Mouse (Mus musculus) B cell, adult 2 months (primary cell): ENCODE results near the gene Aff3.
A peak's percentile ranks its signal among the peaks of the same experiment; 100 is the strongest.

Experiments
- DNase-seq, 2 experiments: peaks; one replicate each; pipeline ENCODE4 v3.0.0; 2022

Aff3 gene

DNA sequence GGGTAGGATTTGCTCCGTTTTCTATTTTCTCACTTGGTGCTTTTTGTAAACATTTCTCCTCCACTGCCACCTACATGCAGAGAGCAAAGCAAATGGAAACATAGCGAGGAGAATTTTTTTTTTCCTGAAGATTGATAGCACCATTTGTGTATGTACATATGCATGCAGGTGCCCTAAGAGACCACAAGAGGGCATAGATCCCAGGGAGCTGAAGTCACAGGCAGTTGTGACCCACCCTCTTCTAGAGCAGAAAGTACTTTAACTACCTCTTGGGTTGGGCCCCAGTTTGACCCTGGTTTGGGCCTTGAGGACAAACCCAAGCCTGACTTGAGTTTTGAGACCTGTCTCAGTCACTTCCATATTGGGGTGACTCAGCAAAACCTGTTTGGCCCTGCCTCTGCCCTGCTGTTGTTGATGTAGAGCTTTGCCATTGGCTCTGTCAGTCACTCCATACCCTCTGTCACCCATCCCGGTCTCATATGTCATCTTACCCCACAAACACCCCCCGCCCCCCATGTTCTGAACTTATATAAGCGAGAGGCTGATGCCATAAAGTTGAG is 9.7 kb downstream of the Aff3 start:
- DNase-seq: peak in 1 of 2 experiments; percentile 38

DNA sequence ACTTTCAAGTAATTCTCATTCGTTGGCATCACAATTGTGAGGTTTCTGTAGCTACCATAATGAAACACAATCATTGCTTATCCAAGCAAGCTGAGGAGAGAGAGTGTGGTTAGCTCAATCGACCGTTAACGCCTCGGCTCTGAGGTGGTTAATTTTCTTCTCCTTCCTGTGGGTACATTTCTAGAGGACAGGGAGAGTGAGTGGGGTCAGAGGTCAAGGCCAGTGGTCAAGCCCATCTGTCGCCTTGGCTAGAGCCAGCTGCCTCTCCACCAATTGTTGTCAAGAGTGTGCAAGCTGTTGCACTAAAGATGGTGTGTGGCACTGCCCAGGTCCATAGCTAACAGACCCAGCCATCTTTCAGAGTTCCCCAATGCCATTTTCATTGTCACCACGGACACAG is 14.7 kb downstream of the Aff3 start:
- no peak for DNase-seq

DNA sequence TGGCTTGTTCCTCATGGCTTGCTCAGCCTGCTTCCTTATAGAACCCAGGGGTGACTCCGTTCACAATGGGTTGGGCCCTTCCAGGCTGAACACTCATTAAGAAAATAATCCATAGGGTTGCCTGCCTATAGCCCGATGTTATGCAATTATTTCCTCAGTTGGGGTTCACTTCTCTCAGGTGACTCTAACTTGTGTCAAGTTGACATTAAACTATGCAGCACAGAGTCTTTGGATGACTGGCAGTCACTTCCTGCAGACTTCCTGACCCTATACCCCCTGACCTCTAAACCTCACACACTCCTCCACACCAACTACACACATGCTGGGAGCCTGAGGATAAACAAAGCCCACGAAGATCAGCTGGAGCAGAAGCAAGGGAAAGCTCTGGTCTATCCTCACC is 15.6 kb downstream of the Aff3 start:
- DNase-seq: no peak

DNA sequence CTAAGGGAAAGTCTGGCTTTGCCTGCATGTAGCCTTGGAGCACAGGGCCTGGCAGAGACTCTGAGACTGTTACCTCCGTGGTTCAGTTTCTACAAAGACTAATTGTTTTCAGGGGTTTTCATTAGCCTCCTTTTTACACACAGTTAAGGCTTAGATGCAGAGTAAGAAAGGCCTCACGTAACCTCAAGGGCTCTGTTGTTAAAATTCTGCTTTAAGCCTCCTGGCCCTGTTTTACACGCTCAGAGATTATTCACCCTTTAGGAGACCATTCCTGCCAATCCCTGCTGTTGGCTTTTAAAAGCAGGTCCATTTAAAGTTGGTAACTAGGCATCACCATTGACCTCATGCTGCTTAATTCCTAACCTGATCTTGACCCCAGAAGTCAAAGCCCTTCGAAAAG is 22.5 kb downstream of the Aff3 start:
- DNase-seq: no peak

DNA sequence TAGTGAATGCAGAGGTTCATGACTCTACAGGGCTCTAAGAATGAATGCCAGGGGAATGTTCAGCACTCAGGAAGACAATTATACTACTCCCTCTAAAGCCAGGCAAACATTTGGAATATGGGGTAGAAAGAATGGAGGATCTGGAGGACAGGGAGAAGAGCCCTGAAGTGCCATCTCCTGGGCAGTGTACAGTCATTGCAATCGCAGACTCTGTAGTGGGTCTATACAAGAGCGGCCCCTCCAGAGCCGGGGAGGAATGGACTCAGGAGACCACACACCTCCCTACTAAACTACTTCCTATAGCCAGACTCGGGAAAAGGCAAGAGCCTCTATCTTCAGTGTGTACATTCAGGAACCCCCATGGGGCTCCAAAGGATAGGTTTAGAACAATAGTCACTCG is 25.1 kb downstream of the Aff3 start:
- no peak for DNase-seq

DNA sequence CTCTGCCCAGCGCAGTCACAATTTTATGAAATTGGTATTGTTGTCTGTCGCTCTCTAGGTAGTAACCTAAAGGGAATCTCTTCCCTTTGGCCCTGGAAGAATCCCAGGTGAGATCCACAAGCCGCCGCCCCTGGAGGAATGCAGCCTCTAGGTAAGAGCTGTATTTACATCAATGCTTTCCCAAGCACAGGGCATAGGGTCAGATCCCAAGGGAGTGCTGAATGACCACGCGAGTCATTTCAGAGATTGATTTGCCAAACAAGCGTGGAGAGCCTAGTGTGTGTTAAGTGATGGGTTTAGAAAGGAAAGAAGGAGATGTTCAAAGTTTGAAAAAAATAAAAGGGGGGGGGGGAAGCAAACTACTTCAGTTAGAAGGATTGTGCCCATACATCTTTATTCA is 29.2 kb downstream of the Aff3 start:
- no peak for DNase-seq

DNA sequence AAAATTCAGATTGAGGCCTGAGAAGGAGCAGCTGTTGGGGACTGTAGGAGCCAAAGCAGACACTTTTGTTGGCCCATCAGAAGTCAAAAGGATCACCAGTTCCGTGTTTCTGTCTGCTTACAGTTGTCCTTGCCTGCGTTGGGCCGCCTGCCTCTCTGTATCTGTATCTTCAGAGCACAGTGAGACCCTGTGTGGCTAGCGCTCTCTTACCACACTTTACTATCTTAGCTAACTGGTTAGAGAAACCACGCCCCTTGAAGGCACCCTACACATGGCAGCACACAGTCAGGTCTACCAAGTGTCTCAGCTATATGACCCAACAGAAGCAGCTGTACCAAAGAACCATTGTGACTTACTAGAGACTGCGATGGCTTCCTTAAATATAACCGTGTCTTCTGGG is 30.7 kb downstream of the Aff3 start:
- DNase-seq: no peak

DNA sequence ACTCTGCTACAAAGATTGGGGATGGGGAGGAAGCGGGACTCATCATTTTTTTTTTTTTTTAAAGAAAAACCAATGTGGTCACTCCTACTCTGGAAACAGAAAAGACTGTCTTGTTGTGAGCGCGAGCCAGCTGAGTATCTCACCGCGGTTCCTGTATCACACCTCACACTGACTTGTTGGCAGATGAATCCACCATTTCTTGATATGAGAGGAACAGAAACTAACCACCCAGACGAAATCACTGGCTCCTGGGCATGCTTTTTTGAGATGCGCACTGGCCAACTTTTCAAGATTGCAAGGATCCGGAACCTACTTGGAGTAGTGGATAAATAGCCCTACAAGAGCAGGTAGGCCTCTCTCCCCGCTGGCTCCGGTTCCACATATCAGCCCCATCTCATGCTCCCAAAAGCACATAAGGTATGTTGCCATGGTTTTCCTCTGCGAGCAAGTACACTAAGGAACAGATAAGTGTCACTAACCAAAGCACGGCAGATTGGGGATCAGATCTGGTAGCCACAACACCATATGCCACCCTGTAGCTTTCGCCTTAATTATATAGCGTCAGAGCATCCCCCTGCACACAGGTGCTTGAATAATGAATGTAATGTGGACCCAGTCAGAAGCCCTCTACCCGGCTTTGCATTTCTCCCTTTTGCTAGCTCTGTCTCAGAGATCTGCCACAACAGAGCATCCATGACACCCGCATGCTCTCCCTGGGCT is 32.1 kb downstream of the Aff3 start:
- peak; percentile 42 to 43 for DNase-seq

DNA sequence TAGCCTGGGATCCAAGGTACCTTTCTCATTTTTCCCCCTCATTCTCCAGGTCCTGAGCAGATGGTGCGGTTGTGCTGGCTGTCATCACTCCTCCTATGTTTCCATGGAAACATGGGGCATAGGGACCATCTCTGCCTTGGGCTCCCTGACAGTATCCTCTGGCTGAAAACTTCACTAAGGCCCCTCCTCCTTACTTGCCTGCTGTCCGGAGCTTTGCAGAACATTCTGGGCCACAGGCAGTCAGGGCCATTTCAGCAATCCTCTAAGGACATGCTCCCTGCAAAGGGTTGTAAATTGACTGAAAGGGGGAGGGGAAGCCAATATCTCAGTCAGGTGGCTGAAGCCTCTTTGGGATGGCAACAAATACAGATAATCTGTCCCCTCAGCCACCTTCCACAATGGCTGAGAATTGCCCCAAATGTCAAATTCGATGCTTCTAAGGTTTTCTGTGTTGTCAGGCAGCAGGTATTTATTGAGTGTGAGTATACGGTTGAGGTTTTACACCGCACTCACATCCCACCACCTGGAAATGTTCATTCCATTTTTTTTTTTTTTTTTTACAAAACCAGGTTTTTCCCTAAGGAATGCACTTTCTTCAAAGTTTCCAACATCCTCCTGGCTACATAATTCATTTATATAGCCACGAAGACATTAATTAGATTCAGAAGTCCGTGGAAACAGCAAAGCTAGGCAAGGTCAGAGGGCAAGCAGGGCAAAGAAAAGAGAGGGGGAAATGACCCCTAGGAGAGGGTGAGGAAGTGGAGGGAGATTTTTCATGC is 33.1 kb downstream of the Aff3 start:
- no peak for DNase-seq

DNA sequence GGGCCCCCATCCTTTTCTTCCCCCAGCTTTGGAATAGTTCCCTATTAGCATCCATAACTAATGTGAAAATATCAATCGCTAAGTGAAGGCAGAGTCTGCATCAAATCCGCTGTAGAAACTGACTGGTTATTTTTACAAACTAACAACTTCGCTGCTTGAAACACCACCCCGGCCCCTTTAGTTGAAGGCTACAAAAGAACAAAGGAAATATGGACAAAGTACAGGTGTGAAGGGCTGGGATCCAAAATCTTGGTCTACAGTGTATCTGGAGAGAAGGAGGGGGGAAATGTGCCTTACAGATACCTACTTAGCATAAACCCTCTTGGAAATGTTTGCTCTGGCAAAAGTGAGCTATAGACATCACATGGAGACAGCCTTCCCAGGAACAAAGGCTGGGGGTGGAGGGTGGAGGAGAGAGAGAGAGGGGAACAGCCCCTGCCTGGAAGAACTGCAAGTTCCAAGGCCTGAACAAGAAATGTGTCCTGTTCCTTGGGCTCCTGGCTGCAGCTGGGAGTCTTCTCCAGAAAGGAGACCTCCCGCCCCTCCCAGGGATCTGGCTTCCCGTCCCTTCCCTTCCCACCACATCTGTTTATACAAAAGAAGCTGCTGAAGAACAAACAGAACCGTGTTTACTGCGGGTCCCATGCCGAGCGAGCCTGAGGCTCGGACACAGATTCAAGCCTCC is 35.7 kb downstream of the Aff3 start:
- no peak for DNase-seq

DNA sequence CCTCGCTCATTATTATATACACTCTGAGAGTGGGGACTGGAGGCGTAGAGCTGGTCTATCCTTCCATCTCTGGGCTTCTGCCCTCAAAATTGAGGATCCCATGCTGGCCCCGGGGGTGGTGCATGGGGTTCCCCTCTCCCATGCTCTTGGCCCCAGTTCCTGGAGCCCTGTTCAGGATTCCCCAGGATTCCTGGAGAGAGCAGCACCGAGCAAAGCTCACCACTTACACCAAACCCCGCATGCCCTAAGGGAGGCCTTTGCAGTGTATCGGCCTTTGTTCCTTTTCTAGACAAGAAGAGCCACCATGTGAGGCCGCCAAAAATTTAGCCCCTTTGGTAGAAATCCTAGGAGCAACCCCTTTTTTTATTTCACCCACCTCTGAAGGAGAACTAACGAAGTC is 36.3 kb downstream of the Aff3 start:
- no peak for DNase-seq

DNA sequence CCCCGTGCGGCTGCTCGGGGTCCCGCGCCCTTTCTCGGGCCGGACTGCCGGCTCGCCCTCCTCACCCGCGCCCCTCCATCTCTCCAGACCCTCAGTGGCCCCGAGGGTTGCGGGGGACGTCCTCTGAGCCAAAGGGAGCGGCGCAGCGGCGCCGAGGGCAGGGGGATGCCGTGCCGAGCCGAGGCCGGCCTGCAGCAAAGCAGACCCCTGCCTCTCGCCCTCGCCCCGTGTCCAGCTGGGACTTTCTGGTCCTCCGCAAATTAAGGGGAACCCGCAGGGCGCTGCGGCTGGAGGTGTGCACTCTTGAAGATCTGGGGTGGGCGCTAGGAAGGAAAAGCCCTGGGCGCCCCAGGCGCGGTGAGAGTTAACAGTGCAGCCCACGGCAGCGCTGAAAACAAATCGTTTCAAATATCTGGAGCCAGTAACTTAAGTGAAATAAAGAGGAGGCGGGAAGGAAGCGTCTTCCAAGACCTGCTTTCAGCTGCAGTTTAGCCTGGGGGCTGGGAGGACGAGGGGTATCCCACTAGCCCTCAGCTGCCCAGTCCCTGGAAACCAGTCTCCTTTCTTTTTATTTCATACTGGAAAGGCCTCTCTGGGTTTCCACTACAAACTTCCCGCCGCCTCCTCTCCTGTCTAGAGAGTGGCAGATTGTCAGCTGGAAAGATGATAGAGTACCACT is 36.9 kb downstream of the Aff3 start:
- peak; percentile 32 to 37 for DNase-seq

DNA sequence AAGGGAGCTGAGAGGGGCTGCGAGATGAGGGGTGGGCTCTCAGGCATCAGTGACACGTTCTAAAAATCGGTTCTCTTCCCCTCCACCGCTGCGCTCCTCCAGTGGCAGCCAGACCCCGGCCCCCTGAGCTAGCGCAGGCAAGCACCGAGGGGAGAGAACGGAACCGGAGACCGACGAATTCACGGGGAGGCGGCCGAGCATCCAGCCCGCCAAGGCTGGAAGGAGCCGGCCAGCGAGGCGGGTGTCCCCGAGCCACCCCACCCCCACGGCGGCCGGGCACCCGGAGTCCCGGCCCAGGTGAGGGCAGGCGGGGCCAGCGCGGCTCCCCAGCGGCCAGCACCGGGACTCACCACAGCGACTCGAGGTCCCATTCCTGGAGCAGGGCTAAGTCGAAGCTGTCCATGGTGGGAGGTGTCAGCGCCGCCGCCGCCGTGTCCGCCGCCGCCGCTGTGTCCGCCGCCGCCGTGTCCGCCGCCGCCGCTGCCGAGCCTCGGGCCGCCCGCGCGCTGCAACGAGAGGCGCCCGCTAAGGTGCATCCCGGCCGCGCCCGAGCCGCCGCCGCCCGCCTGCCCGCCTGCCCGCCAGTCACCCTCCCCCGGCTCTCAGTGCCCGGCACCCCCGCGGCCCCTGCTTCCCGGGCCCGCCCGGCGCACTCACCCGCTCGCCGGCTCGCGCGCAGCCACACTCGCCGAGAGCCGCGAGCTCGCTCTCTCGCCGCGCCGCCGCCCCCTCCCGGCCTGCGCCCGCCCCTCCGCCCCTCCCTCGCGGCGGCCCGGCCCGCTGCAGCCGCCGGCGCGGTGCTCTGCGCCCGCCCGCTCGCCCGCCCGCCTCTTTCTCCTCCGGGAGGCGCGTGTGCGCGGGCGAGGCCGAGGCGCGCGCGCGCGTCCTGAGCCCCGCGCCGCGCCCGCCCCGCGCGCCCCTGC is 37.8 kb downstream of the Aff3 start:
- peak; percentile 56 to 63 for DNase-seq

DNA sequence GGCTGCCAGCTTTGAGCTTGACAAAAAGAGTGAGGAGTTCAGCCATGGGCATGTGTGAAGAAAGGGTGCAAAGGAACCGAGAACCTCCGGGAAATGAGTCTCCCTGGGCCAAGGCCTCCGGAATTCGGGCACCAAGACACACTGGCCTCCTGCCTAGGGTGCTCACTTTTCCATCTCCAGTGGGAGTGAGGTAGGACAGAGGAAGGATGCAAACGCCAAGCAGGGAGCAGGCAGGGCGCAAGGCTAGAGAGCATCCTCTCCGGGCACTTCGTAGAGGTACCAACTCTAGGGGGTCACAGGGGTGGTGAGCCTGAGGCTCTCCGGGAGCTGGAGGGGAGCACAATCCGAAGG is 38.4 kb downstream of the Aff3 start:
- DNase-seq: no peak

DNA sequence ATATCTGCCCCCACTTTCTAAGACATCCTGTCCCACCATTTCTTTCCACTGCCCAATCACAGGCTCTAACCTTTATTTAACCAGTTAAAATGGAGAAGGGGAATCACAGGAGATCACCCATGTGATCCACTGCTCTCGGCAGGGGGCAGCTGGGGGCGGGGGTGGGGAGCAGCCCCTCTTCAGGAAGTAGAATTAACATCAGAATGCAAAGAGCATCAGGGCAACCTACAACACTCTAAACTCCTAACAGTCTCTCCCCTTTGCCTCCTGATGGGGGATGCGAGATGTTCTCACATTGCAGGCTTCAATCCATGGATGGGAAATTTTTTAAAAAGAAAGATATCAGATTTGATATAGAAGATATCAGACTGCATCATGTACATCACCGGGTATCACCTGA is 42.9 kb downstream of the Aff3 start:
- DNase-seq: no peak

DNA sequence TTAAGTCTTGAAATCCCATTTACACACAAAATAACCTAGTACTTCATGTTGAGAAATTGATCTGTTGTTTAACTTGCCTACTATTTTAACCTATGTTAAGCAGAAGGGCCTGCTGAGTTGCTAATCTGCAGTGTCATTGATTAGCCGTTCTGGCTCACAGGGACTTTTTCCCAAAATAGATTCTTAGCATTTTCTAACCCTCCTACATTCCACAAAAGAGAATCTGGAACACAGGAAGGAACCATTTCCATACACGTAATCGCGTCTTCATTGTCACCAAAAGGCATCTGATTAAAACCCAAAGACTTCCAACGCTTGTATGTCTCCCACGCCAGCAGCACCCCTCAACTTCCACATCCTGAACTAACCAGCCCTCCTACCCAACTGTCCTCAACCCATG is 44.4 kb downstream of the Aff3 start:
- DNase-seq: no peak

DNA sequence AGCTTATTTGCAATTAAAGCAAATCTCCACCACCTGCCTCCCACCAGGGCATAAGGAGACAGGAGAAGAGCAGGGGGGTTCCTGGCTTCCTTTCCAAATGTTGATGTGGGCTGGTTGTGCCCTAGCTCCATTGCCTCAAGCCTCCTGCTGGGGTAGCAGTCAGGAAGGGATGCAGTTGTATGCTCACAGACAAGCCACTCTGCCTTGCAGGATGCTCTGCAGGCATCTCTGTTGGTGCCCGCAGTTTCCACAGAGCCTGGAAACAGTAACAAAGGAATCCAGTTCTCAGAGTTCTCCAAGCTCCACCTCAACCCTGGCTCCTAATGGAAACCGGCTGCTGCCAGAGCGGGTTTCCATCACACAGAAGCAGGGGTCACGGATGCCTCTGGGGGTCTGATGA is 58.0 kb downstream of the Aff3 start:
- no peak for DNase-seq

DNA sequence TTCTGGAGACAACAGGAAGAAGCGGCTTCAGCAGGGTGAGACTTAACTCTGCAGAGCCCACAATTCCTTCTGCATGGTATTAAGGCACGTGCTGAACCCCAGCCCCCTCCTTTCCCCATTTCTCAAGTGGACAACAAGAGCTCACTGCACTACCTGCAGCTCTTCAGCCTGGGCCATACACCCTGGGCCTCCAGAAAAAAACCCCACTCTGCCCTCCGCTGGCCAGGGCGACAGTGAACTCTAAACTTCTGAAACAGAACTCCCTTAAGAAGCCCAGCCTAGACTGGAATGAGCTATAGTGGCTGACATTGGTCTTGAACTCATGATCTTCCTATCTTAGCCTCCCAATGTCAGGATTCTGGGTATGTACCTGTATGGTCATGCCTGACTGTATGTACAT is 59.3 kb downstream of the Aff3 start:
- DNase-seq: no peak

DNA sequence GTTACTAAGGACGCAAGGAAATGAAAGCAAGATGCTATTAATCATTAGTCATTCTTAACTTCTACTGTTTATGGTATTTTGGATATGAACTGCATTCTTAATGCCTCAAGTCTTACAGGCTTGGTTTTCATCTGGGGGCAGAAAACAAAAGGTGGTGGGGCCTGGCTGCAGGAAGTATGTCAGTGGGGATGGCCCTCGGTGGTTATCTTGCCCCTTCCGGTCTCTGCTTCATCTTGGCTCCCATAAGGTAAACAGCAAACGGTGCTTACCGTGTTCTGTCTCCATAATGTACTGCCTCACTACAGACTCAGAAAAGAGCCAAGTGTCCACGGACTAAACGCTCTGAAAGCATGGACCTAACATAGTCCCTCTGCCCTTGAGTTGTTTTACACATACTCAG is 60.1 kb downstream of the Aff3 start:
- no peak for DNase-seq

DNA sequence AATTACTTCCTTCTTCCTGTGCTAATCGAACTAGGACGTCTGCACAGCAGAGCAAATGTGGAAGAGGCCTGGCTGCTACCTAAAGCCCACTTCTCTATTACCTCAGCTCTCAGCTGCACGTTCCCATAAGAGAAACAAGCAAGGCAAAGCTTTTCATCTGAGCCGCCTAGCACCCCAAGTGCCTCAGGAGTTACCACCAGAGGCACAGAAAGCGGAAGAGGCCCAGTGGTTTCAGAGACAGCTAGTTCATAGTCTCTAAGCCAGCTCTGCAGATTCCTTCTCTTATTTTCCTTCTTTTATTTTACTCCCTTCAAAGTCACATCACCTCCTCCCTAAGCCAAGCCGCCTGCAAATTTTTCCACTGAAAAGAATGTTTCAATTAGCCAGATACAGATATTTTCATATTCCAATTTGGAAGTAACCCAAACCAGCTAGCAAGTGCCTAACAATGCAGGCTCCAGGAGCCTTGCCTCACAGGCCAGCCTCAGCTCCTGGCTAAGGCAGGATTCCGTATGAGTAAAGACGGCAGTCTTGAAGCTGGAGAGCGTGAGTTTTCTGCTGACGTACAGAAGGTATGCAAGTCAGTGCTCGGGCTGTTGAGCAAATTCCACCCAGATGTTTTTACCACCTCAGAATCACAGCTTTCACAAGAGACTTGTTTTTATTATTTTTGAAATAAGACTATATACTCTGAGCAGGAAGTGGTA is 62.8 kb downstream of the Aff3 start:
- peak in 1 of 2 experiments; percentile 17 for DNase-seq

DNA sequence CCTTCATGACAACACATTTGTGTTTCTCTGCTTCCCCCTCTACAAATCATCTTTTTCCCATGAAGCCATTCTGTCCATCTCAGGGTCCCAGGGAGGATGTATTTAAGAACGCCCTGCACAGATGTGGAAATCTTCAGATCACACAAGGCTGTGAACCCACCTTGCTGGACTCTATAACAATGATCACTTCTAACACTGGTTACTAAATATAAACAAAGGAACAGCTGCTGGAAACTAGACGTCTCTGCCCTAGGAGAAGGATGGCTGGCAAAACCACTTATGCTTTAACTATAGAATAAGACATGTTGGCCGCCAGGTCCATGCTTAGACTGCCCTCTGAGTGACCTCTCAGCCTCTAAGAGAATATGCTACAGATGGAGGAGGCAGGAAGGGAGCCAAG is 69.4 kb downstream of the Aff3 start:
- DNase-seq: no peak
